10 mouse cellular contexts compared by ENCODE assay signal in the genomic region with DNA sequence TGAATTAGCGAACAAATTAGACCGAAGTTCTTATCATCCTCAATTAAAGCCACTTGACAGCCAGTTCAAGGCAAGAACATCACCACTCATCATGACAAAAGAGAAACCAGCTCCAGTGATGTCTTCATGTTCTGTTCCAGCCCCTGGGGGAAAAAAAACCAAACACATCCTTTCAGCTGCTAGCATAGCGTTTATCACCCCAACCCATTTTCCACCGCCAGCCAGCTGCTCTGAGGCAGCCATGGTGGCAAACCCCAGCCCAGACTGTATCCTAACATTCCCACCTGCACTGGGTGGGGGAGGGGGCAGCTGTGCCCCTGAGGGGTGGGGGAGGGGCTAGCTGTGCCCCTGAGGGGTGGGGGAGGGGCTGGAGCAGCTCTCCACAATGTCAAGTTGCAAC. TPM values are rescaled to one million over a fixed set of nuclear protein-coding genes. Genes with fewer than 3 reads are reported as not detected.
DNase-seq lines count a peak whose midpoint lies in the region; ATAC-seq and TF ChIP-seq lines count a peak whose summit lies in the region.
"Had no signal": no experiment of that assay in that cellular context is flagged by ENCODE, and none has a peak within 500 bp of the region (broad histone marks: within the 10 kb centered on the region; RNA-seq: fewer than 3 reads in every experiment).

No protein-coding gene starts in this region.

- peaks cover 18% of the 10 kb centered on the region for H3K4me1 ChIP-seq in intestine, embryonic 14.5 days (replicated peaks; ENCODE audit: control insufficient read depth, insufficient read depth, low read length)
- no peaks in the 10 kb centered on the region for H3K4me1 ChIP-seq in intestine, postnatal 0 days (replicated peaks; ENCODE audit: control insufficient read depth, insufficient read depth, low read length)
- peaks cover 19% of the 10 kb centered on the region for H3K4me1 ChIP-seq in forebrain, embryonic 13.5 days
- peaks cover 19% of the 10 kb centered on the region for H3K4me1 ChIP-seq in midbrain, embryonic 13.5 days (replicated peaks)
- H3K4me1 ChIP-seq: liver, embryonic 15.5 days had no signal

- H3K9ac ChIP-seq in intestine, embryonic 14.5 days (ENCODE audit: low read length): no peak overlapping the region
- no peak overlapping the region for H3K9ac ChIP-seq in intestine, postnatal 0 days (ENCODE audit: low read depth, low read length)
- no peak overlapping the region for H3K9ac ChIP-seq in forebrain, embryonic 13.5 days
- no peak overlapping the region for H3K9ac ChIP-seq in midbrain, embryonic 13.5 days (replicated peaks)
- H3K9ac ChIP-seq: liver, embryonic 15.5 days had no signal

- no peak for DNase-seq in intestine, embryonic 14.5 days (ENCODE audit: low spot score)
- DNase-seq in ZHBTc4 (ENCODE audit: low read depth, low spot score): peak; percentile 63
- no peak for DNase-seq in adrenal gland, postnatal 4 days (ENCODE audit: low spot score in 2 of 2)
- no peak for DNase-seq in urinary bladder, postnatal 14 days (ENCODE audit: low spot score)
- no peak for DNase-seq in layer of hippocampus, postnatal 14 days (ENCODE audit: low spot score in 2 of 2)
- DNase-seq: spleen, adult 18-20 months had no signal

- 30% methylated on average over 4 of the region's 4 CpGs for WGBS in intestine, embryonic 14.5 days
- WGBS in intestine, postnatal 0 days: 34% methylated on average over 4 of the region's 4 CpGs
- WGBS in forebrain, embryonic 13.5 days: 41% methylated on average over 4 of the region's 4 CpGs
- WGBS in midbrain, embryonic 13.5 days: 46% methylated on average over 4 of the region's 4 CpGs

- H3K36me3 ChIP-seq in intestine, embryonic 14.5 days (ENCODE audit: control insufficient read depth, insufficient read depth, low read length): no peaks in the 10 kb centered on the region
- no peaks in the 10 kb centered on the region for H3K36me3 ChIP-seq in intestine, postnatal 0 days (ENCODE audit: control insufficient read depth, insufficient read depth)
- no peaks in the 10 kb centered on the region for H3K36me3 ChIP-seq in forebrain, embryonic 13.5 days (ENCODE audit: poor library complexity, severe bottlenecking)
- H3K36me3 ChIP-seq in midbrain, embryonic 13.5 days: no peaks in the 10 kb centered on the region
- H3K36me3 ChIP-seq: liver, embryonic 15.5 days had no signal

- no peak overlapping the region for H3K4me3 ChIP-seq in intestine, embryonic 14.5 days (ENCODE audit: low read depth, low read length)
- H3K4me3 ChIP-seq in intestine, postnatal 0 days (ENCODE audit: low read depth, low read length): no peak overlapping the region
- no peak overlapping the region for H3K4me3 ChIP-seq in forebrain, embryonic 13.5 days
- H3K4me3 ChIP-seq in midbrain, embryonic 13.5 days (replicated peaks): no peak overlapping the region
- H3K4me3 ChIP-seq: liver, embryonic 15.5 days had no signal

- no peaks in the 10 kb centered on the region for H3K27me3 ChIP-seq in intestine, embryonic 14.5 days (replicated peaks; ENCODE audit: control insufficient read depth, insufficient read depth, low read length)
- no peaks in the 10 kb centered on the region for H3K27me3 ChIP-seq in intestine, postnatal 0 days (replicated peaks; ENCODE audit: control insufficient read depth, insufficient read depth, low read length)
- H3K27me3 ChIP-seq in forebrain, embryonic 13.5 days: no peaks in the 10 kb centered on the region
- no peaks in the 10 kb centered on the region for H3K27me3 ChIP-seq in midbrain, embryonic 13.5 days
- H3K27me3 ChIP-seq: liver, embryonic 15.5 days had no signal

- no peak for ATAC-seq in intestine, embryonic 14.5 days (replicated peaks; ENCODE audit: low FRiP score, low TSS enrichment, low read depth)
- no peak for ATAC-seq in intestine, postnatal 0 days
- peak; percentile 50; the same call in 1 of the 2 replicates for ATAC-seq in forebrain, embryonic 13.5 days
- ATAC-seq in midbrain, embryonic 13.5 days: 0 out of 2 replicates have a peak, but pooled peaks have one; percentile 55

- H3K9me3 ChIP-seq in intestine, embryonic 14.5 days (ENCODE audit: control insufficient read depth, low read length): no peaks in the 10 kb centered on the region
- no peaks in the 10 kb centered on the region for H3K9me3 ChIP-seq in intestine, postnatal 0 days (ENCODE audit: control insufficient read depth)
- H3K9me3 ChIP-seq in forebrain, embryonic 13.5 days (replicated peaks): no peaks in the 10 kb centered on the region
- no peaks in the 10 kb centered on the region for H3K9me3 ChIP-seq in midbrain, embryonic 13.5 days
- H3K9me3 ChIP-seq: liver, embryonic 15.5 days had no signal

- no peak for TF ChIP-seq CTCF in intestine, postnatal 0 days (IDR thresholded peaks at IDR 0.05; ENCODE audit: low read depth)

- H3K4me2 ChIP-seq in intestine, embryonic 14.5 days (ENCODE audit: low read length): peak overlapping the region; percentile 23; the same call in 1 of the 2 replicates
- H3K4me2 ChIP-seq in intestine, postnatal 0 days (replicated peaks; ENCODE audit: low read depth): no peak overlapping the region
- no peak overlapping the region for H3K4me2 ChIP-seq in forebrain, embryonic 13.5 days
- peak overlapping the region; percentile 30 for H3K4me2 ChIP-seq in midbrain, embryonic 13.5 days (replicated peaks)
- H3K4me2 ChIP-seq: liver, embryonic 15.5 days had no signal

- no peak overlapping the region for H3K27ac ChIP-seq in intestine, embryonic 14.5 days (ENCODE audit: low read depth)
- H3K27ac ChIP-seq in intestine, postnatal 0 days (ENCODE audit: low read depth, low read length): no peak overlapping the region; the same call in 1 of the 2 replicates
- H3K27ac ChIP-seq in forebrain, embryonic 13.5 days: no peak overlapping the region
- H3K27ac ChIP-seq in midbrain, embryonic 13.5 days: no peak overlapping the region
- H3K27ac ChIP-seq: liver, embryonic 15.5 days had no signal

RNA-seq across cellular contexts. Expression of a gene that starts 30.3 kb away (rescaled TPM):
- polyA plus RNA-seq in intestine, embryonic 14.5 days (2014; fragmentation: Nextera tagmentation; extraction: Ambion mirVana): 71.8 and 78.6 TPM in 2 replicates
- 10.5 and 11.8 TPM in 2 replicates for polyA plus RNA-seq in intestine, postnatal 0 days (2015; fragmentation: Nextera tagmentation; extraction: Ambion mirVana)
- polyA plus RNA-seq in forebrain, embryonic 13.5 days (2015; fragmentation: Nextera tagmentation; extraction: Ambion mirVana): 8.5 and 9.2 TPM in 2 replicates
- 10.2 and 10.4 TPM in 2 replicates for polyA plus RNA-seq in midbrain, embryonic 13.5 days (2015; fragmentation: Nextera tagmentation; extraction: Ambion mirVana)
- 10 to 100 TPM; 23.6 to 26.5 TPM for total RNA-seq in adrenal gland, postnatal 4 days (2021)
- 1 to 10 TPM; 6.8 to 7.7 TPM for total RNA-seq in layer of hippocampus, postnatal 14 days (2021)

Comparison
In these comparisons a context has a peak if more than half of its experiments do, and no peak if none do; other contexts are left out.
1. H3K4me2 ChIP-seq: peak in intestine, embryonic 14.5 days (single experiment) and midbrain, embryonic 13.5 days (single experiment); none in intestine, postnatal 0 days (single experiment) and forebrain, embryonic 13.5 days (single experiment).
2. ATAC-seq: peak in forebrain, embryonic 13.5 days (single experiment) and midbrain, embryonic 13.5 days (single experiment); none in intestine, embryonic 14.5 days (single experiment) and intestine, postnatal 0 days (single experiment).